Mouse (Mus musculus): ENCODE results near the gene Ankrd54. TPM values are rescaled to one million over a fixed set of nuclear protein-coding genes. Genes with fewer than 3 reads are reported as not detected.

Ankrd54 gene
- polyA plus RNA-seq, 1 experiment from 2014 or later, result 42.8 TPM

DNA sequence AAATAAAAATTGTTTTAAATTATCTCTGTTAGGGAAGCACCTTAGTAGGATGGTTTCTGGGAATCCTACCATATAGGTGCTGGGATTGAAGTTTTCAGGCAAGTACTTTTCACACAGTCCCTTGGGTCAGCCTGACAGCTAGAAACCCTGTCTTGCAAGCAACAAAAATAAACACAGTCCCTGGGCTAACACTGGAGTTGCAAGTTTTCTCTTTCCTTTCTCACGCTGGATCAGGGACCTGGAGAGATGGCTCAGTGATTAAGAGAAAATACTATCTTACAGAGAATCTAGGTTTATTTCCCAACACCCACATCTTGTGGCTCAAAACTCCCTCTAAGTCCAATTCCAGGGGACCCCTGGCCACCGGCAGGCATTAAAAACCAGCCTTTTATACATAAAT lies 34.4 kb upstream of the Ankrd54 start:
- H3K4me2 ChIP-seq (ENCODE audit: low read depth, low read length), result no peak overlapping the region
- ATAC-seq (replicated peaks; ENCODE audit: insufficient number of reproducible peaks, low FRiP score, low TSS enrichment, low read depth), result no peak

GRCm38 (mm10) chr15:79096556-79096955 lies 33.9 kb upstream of the Ankrd54 start:
- no peak for DNase-seq (ENCODE audit: low spot score)
- Histone ChIP-seq H3K9me3 (replicated peaks; ENCODE audit: control insufficient read depth, low read length) (no peaks in the 10 kb centered on the region), H3K27me3 (ENCODE audit: control insufficient read depth, insufficient read depth, low read length) (no peaks in the 10 kb centered on the region), H3K4me1 (ENCODE audit: control insufficient read depth, insufficient read depth, low read length) (peaks cover 2% of the 10 kb centered on the region), H3K4me2 (ENCODE audit: low read depth, low read length) (no peak overlapping the region), H3K36me3 (replicated peaks; ENCODE audit: control insufficient read depth, insufficient read depth, low read depth, low read length) (peaks cover 13% of the 10 kb centered on the region), H3K4me3 (ENCODE audit: low read depth, low read length) (no peak overlapping the region), H3K27ac (replicated peaks; ENCODE audit: low read depth, low read length) (no peak overlapping the region), H3K9ac (replicated peaks; ENCODE audit: low read length) (no peak overlapping the region)
- ATAC-seq (replicated peaks; ENCODE audit: insufficient number of reproducible peaks, low FRiP score, low TSS enrichment, low read depth), result no peak
- 58% methylated on average over 3 of the region's 3 CpGs for WGBS

More for the DNA sequence above, 34.4 kb upstream of the Ankrd54 start:
- peaks cover 2% of the 10 kb centered on the region for H3K4me1 ChIP-seq (ENCODE audit: control insufficient read depth, insufficient read depth, low read length)
- no peaks in the 10 kb centered on the region for H3K27me3 ChIP-seq (ENCODE audit: control insufficient read depth, insufficient read depth, low read length)
- no peak overlapping the region for H3K9ac ChIP-seq (replicated peaks; ENCODE audit: low read length)
- H3K4me3 ChIP-seq (ENCODE audit: low read depth, low read length), result no peak overlapping the region
- WGBS, result 43% methylated on average over 2 of the region's 2 CpGs
- H3K27ac ChIP-seq (replicated peaks; ENCODE audit: low read depth, low read length), result 0 out of 2 replicates have a peak overlapping the region, but pooled peaks have one; percentile 20
- peaks cover 11% of the 10 kb centered on the region for H3K36me3 ChIP-seq (replicated peaks; ENCODE audit: control insufficient read depth, insufficient read depth, low read depth, low read length)
- no peaks in the 10 kb centered on the region for H3K9me3 ChIP-seq (replicated peaks; ENCODE audit: control insufficient read depth, low read length)
- DNase-seq (ENCODE audit: low spot score), result peak; percentile 26

GRCm38 (mm10) chr15:79095483-79095882 lies 32.8 kb upstream of the Ankrd54 start:
- Histone ChIP-seq H3K4me2 (ENCODE audit: low read depth, low read length) (no peak overlapping the region), H3K9ac (replicated peaks; ENCODE audit: low read length) (no peak overlapping the region), H3K4me3 (ENCODE audit: low read depth, low read length) (no peak overlapping the region), H3K36me3 (replicated peaks; ENCODE audit: control insufficient read depth, insufficient read depth, low read depth, low read length) (peaks cover 17% of the 10 kb centered on the region), H3K27me3 (ENCODE audit: control insufficient read depth, insufficient read depth, low read length) (no peaks in the 10 kb centered on the region), H3K27ac (replicated peaks; ENCODE audit: low read depth, low read length) (no peak overlapping the region), H3K4me1 (ENCODE audit: control insufficient read depth, insufficient read depth, low read length) (peaks cover 2% of the 10 kb centered on the region), H3K9me3 (replicated peaks; ENCODE audit: control insufficient read depth, low read length) (no peaks in the 10 kb centered on the region)
- DNase-seq (ENCODE audit: low spot score) (no peak), ATAC-seq (replicated peaks; ENCODE audit: insufficient number of reproducible peaks, low FRiP score, low TSS enrichment, low read depth) (no peak)
- 86% methylated on average over 5 of the region's 5 CpGs for WGBS

- no peak for ATAC-seq (replicated peaks; ENCODE audit: insufficient number of reproducible peaks, low FRiP score, low TSS enrichment, low read depth)
- WGBS, result 81% methylated on average over 7 of the region's 7 CpGs
Measured at GRCm38 (mm10) chr15:79093083-79093839, 30.6 kb upstream of the Ankrd54 start.

DNA sequence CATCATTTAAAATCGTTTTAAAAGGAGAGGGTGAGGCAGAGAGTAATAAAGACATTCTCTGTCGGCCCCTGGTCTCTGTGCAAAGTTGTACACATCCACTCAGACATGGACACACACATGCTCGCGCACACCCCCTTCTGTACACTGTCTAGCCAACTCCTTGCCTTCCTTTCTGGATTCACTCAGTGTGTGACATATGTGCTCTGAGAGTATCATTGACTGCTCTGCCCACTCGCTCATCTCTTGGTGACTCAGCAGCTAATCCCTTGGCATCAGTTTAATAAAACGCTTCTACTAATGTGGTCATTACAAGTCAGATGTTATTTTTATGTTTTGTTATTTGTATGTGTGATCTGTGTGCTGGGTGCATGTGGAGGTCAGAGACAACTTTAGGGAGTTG lies 29.6 kb upstream of the Ankrd54 start:
- H3K27me3 ChIP-seq (ENCODE audit: control insufficient read depth, insufficient read depth, low read length), result no peaks in the 10 kb centered on the region
- H3K4me1 ChIP-seq (ENCODE audit: control insufficient read depth, insufficient read depth, low read length), result no peaks in the 10 kb centered on the region
- H3K36me3 ChIP-seq (replicated peaks; ENCODE audit: control insufficient read depth, insufficient read depth, low read depth, low read length), result peaks cover 27% of the 10 kb centered on the region
- 90% methylated on average over 6 of the region's 6 CpGs for WGBS
- H3K4me3 ChIP-seq (ENCODE audit: low read depth, low read length), result no peak overlapping the region
- H3K9me3 ChIP-seq (replicated peaks; ENCODE audit: control insufficient read depth, low read length), result no peaks in the 10 kb centered on the region
- no peak overlapping the region for H3K27ac ChIP-seq (replicated peaks; ENCODE audit: low read depth, low read length)
- H3K9ac ChIP-seq (replicated peaks; ENCODE audit: low read length), result no peak overlapping the region
- no peak overlapping the region for H3K4me2 ChIP-seq (ENCODE audit: low read depth, low read length)
- DNase-seq (ENCODE audit: low spot score) (no peak), ATAC-seq (replicated peaks; ENCODE audit: insufficient number of reproducible peaks, low FRiP score, low TSS enrichment, low read depth) (no peak)

More at GRCm38 (mm10) chr15:79093083-79093839, 30.6 kb upstream of the Ankrd54 start:
- Histone ChIP-seq H3K36me3 (replicated peaks; ENCODE audit: control insufficient read depth, insufficient read depth, low read depth, low read length) (peaks cover 26% of the 10 kb centered on the region), H3K9ac (replicated peaks; ENCODE audit: low read length) (no peak overlapping the region), H3K27me3 (ENCODE audit: control insufficient read depth, insufficient read depth, low read length) (no peaks in the 10 kb centered on the region), H3K4me1 (ENCODE audit: control insufficient read depth, insufficient read depth, low read length) (peaks cover 2% of the 10 kb centered on the region), H3K4me3 (ENCODE audit: low read depth, low read length) (no peak overlapping the region), H3K9me3 (replicated peaks; ENCODE audit: control insufficient read depth, low read length) (no peaks in the 10 kb centered on the region), H3K27ac (replicated peaks; ENCODE audit: low read depth, low read length) (no peak overlapping the region), H3K4me2 (ENCODE audit: low read depth, low read length) (no peak overlapping the region)
- DNase-seq (ENCODE audit: low spot score), result no peak

GRCm38 (mm10) chr15:79079567-79079966 lies 16.9 kb upstream of the Ankrd54 start:
- no peak overlapping the region for H3K4me2 ChIP-seq (ENCODE audit: low read depth, low read length)
- 96% methylated on average over 7 of the region's 7 CpGs for WGBS
- DNase-seq (ENCODE audit: low spot score) (no peak), ATAC-seq (replicated peaks; ENCODE audit: insufficient number of reproducible peaks, low FRiP score, low TSS enrichment, low read depth) (no peak)
- no peak overlapping the region for H3K27ac ChIP-seq (replicated peaks; ENCODE audit: low read depth, low read length)
- H3K9me3 ChIP-seq (replicated peaks; ENCODE audit: control insufficient read depth, low read length), result no peaks in the 10 kb centered on the region
- H3K27me3 ChIP-seq (ENCODE audit: control insufficient read depth, insufficient read depth, low read length), result no peaks in the 10 kb centered on the region
- no peak overlapping the region for H3K9ac ChIP-seq (replicated peaks; ENCODE audit: low read length)
- no peaks in the 10 kb centered on the region; the same call in 1 of the 2 replicates for H3K4me1 ChIP-seq (ENCODE audit: control insufficient read depth, insufficient read depth, low read length)
- no peak overlapping the region for H3K4me3 ChIP-seq (ENCODE audit: low read depth, low read length)
- peaks cover 28% of the 10 kb centered on the region for H3K36me3 ChIP-seq (replicated peaks; ENCODE audit: control insufficient read depth, insufficient read depth, low read depth, low read length)

GRCm38 (mm10) chr15:79075658-79076365 lies 13.1 kb upstream of the Ankrd54 start:
- 38% methylated on average over 15 of the region's 15 CpGs for WGBS
- H3K4me2 ChIP-seq (ENCODE audit: low read depth, low read length), result peak overlapping the region; percentile 65
- H3K4me3 ChIP-seq (ENCODE audit: low read depth, low read length), result peak overlapping the region; percentile 94
- peaks cover 9% of the 10 kb centered on the region for H3K36me3 ChIP-seq (replicated peaks; ENCODE audit: control insufficient read depth, insufficient read depth, low read depth, low read length)
- H3K27me3 ChIP-seq (ENCODE audit: control insufficient read depth, insufficient read depth, low read length), result no peaks in the 10 kb centered on the region
- peak overlapping the region; percentile 79 for H3K9ac ChIP-seq (replicated peaks; ENCODE audit: low read length)
- no peaks in the 10 kb centered on the region; the same call in 1 of the 2 replicates for H3K4me1 ChIP-seq (ENCODE audit: control insufficient read depth, insufficient read depth, low read length)
- no peak overlapping the region for H3K27ac ChIP-seq (replicated peaks; ENCODE audit: low read depth, low read length)
- DNase-seq (ENCODE audit: low spot score) (no peak), ATAC-seq (replicated peaks; ENCODE audit: insufficient number of reproducible peaks, low FRiP score, low TSS enrichment, low read depth) (no peak)
- H3K9me3 ChIP-seq (replicated peaks; ENCODE audit: control insufficient read depth, low read length), result no peaks in the 10 kb centered on the region
